Mouse (Mus musculus) midbrain, embryonic 13.5 days (tissue): ENCODE measurements around the gene Olfr92. TPM values are rescaled to one million over a fixed set of nuclear protein-coding genes. Genes with fewer than 3 reads are reported as not detected.
"Not testable (repeated sequence)": the region's sequence is repeated elsewhere in the genome, so short reads cannot be mapped to it uniquely, and the experiment has no call there.

Experiments used
- ATAC-seq: fragments of 200-750 bp; cut with Nextera tagmentation; 2 replicates; pipeline ENCODE4 v1.8.0; 2017; ENCODE audit warnings: mild to moderate bottlenecking, moderate TSS enrichment, moderate library complexity
- H3K27ac ChIP-seq: fragments of 300-500 bp; sonication (generic); 2 replicates; pipeline ENCODE4 v1.5.1; 2015; ENCODE audit warnings: inconsistent platforms, mild to moderate bottlenecking, moderate library complexity
- H3K27me3 ChIP-seq: fragments of 300-500 bp; sonication (generic); 2 replicates; pipeline ENCODE4 v1.6.1; 2015; ENCODE audit warnings: mild to moderate bottlenecking, inconsistent platforms
- H3K36me3 ChIP-seq: fragments of 300-500 bp; sonication (generic); 2 replicates; pipeline ENCODE4 v1.6.1; 2015; ENCODE audit warnings: mild to moderate bottlenecking, inconsistent platforms
- H3K4me1 ChIP-seq: fragments of 300-500 bp; sonication (generic); replicated peaks from 2 replicates; pipeline ENCODE4 v1.6.1; 2015; ENCODE audit warnings: inconsistent platforms
- H3K4me2 ChIP-seq: fragments of 300-500 bp; sonication (generic); replicated peaks from 2 replicates; pipeline ENCODE4 v1.6.1; 2015; ENCODE audit warnings: moderate library complexity, mild to moderate bottlenecking, inconsistent platforms
- H3K4me3 ChIP-seq: fragments of 300-500 bp; sonication (generic); replicated peaks from 2 replicates; pipeline ENCODE4 v1.5.1; 2015; ENCODE audit warnings: mild to moderate bottlenecking, inconsistent platforms
- H3K9ac ChIP-seq: fragments of 300-500 bp; sonication (generic); replicated peaks from 2 replicates; pipeline ENCODE4 v1.6.1; 2015; ENCODE audit warnings: mild to moderate bottlenecking, inconsistent platforms
- H3K9me3 ChIP-seq: fragments of 300-500 bp; sonication (generic); 2 replicates; pipeline ENCODE4 v1.6.1; 2016; ENCODE audit warnings: mild to moderate bottlenecking, inconsistent platforms
- WGBS: fragments of 180-500 bp; shearing (Covaris S2); methylation state at CpG from one replicate; pipeline ENCODE4 v1.1.7; 2015; 5-methylcytosine and 5-hydroxymethylcytosine counted together
- polyA plus RNA-seq: library from polyadenylated mRNA; unstranded; fragments of >200 nt; fragmentation: Nextera tagmentation; extraction: Ambion mirVana; gene quantifications from 2 replicates; pipeline ENCODE4 v1.2.1, GENCODE M21; 2015

The Olfr92 gene
- polyA plus RNA-seq = not detected in 2 replicates

DNA sequence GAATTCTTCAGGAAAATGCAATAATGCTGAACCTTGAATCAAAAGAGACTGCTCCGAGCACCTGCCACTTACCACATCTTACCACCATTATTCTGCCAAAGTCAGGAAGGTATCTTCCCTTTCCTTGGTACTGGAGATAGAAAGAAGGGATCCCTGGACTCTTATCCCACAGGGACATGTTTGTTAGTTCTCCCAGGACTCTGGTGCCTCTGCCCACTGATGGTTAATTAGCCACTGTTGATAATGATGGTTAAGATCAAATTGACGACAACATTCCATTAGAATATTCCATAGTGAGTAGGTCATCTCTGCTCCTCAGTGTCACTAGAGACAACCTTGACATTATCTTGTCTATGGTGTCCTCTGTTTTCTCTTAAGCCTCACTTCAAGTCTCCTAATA is at the start of gene Olfr92:
Gene Olfr92, minus strand, starts transcription at position 101 of the 400 bp plus-strand sequence.
- Histone ChIP-seq H3K9me3 (no peaks in the 10 kb centered on the region), H3K4me3 (no peak within 1 kb of the TSS), H3K4me2 (no peak within 1 kb of the TSS), H3K9ac (no peak within 1 kb of the TSS), H3K36me3 (no peaks in the 10 kb centered on the region), H3K27me3 (no peaks in the 10 kb centered on the region), H3K27ac (no peak within 1 kb of the TSS), H3K4me1 (no peaks in the 10 kb centered on the region)
- WGBS = 94% methylated on average over 2 of the region's 2 CpGs
- no peak for ATAC-seq

DNA sequence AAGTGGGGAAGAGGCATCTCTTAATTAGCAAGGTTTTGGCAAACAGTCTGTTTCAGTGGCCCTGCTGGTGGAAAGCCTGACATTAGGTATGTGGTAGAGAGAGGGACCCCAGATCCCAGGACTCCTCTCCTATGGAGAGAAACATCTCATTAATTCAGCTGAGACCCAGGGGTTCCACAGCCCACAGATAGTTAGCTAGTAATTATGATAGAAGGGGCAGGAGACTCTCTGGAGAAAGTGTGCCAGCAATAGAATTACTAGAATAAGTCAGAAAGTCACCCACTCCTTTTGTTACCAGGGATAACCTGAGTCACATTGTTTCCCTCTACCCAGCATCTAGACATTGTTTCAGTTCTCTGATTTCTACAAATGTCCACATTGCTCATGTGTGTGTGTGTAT is 41.5 kb upstream of the Olfr92 start, which contains the start of gene Olfr93:
Gene Olfr93, minus strand, starts transcription at position 101 of the 400 bp plus-strand sequence.
- Histone ChIP-seq H3K4me3 (no peak within 1 kb of the TSS), H3K36me3 (no peaks in the 10 kb centered on the region)

DNA sequence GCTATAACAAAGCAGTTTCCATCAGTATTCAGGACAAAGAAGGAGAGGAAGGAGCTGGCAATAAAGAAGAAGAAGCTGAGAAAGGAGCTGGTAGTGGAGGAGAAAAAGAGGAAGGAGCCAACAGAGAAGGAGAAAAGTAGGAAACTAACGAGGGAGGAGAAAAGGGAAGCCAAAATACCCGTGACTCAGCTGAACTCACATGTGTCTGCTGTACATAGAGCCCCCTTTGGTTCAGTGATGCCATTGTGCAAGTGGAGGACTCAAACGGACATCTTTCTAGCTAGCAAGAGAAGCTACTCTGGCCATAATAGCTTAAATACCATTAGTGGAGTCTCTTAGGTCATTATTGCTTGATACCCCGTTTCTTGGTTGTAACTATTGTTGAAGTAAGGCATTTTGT is 11.5 kb upstream of the Olfr92 start:
- not testable (repeated sequence) for H3K27me3 ChIP-seq, H3K36me3 ChIP-seq, H3K4me2 ChIP-seq, H3K4me3 ChIP-seq, H3K27ac ChIP-seq, ATAC-seq, H3K9ac ChIP-seq, H3K4me1 ChIP-seq, H3K9me3 ChIP-seq
- WGBS = 71% methylated on average over 4 of the region's 4 CpGs

More for the DNA sequence above, 41.5 kb upstream of the Olfr92 start, which contains the start of gene Olfr93:
- H3K9ac ChIP-seq = no peak within 1 kb of the TSS
- H3K27ac ChIP-seq = no peak within 1 kb of the TSS
- no peak for ATAC-seq
- no peaks in the 10 kb centered on the region for H3K4me1 ChIP-seq
- no peak within 1 kb of the TSS for H3K4me2 ChIP-seq
- no peaks in the 10 kb centered on the region for H3K9me3 ChIP-seq
- H3K27me3 ChIP-seq = no peaks in the 10 kb centered on the region

DNA sequence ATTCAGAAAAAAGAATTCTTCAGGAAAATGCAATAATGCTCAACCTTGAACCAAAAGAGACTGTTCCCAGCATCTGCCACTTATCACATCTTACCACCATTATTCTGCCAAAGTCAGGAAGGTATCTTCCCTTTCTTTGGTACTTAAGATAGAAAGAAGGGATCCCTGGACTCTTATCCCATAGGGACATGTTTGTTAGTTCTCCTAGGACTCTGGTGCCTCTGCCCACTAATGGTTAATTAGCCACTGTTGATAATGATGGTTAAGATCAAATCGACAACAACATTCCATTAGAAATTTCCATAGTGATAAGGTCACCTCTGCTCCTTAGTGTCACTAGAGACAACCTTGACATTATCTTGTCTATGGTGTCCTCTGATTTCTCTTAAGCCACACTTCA is 21.7 kb downstream of the Olfr92 start, which contains the start of gene Olfr91:
Gene Olfr91, minus strand, starts transcription at position 101 of the 400 bp plus-strand sequence.
- Histone ChIP-seq H3K4me1 (no peaks in the 10 kb centered on the region), H3K9ac (no peak within 1 kb of the TSS), H3K9me3 (no peaks in the 10 kb centered on the region), H3K4me2 (no peak within 1 kb of the TSS), H3K36me3 (no peaks in the 10 kb centered on the region), H3K27me3 (no peaks in the 10 kb centered on the region), H3K4me3 (no peak within 1 kb of the TSS), H3K27ac (no peak within 1 kb of the TSS)
- WGBS = 93% methylated on average over 1 of the region's 1 CpGs
- ATAC-seq = no peak

DNA sequence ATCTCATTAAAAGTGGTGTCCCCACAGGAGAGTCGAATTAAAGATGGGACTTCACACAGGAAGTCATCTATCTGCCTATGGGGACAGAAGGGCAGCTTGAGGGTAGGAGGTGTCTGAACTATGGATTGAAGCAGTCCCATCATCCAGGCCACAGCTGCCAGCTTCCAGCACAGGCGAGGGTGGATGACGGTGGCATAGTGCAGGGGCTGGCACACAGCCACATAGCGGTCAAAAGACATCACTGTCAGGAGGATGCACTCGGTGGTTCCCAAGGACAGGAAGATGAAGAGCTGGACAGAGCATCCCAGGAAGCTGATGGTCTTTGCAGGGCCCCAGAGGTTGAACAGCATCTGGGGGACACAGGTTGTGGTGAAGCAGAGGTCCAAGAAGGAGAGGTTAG is 26.6 kb downstream of the Olfr92 start:
- no peaks in the 10 kb centered on the region for H3K9me3 ChIP-seq
- H3K27ac ChIP-seq = no peak overlapping the region
- no peaks in the 10 kb centered on the region for H3K36me3 ChIP-seq
- no peak for ATAC-seq
- H3K9ac ChIP-seq = no peak overlapping the region
- H3K4me1 ChIP-seq = no peaks in the 10 kb centered on the region
- H3K4me3 ChIP-seq = no peak overlapping the region
- H3K4me2 ChIP-seq = no peak overlapping the region
- H3K27me3 ChIP-seq = no peaks in the 10 kb centered on the region
- 77% methylated on average over 5 of the region's 5 CpGs for WGBS

DNA sequence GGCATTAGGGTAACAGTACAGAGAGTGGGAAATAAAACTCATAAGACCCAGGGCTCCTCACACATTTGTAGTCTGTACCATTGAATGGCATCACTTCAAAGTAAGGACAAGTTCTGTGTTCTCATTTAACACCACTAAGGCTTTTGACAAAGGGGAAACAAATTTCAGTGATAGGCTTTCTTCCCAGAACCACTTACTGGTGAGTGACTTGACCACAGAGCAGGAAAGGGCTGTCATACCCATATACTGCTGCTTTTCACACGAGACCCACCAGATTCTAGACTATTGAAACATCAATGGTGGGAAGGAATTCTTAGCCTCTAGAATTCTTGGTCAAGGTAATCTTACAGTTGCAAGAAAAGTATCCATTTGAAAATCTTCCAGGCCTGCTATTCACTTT is 27.7 kb downstream of the Olfr92 start:
- WGBS = 85% methylated on average over 1 of the region's 1 CpGs
- ATAC-seq = no peak

DNA sequence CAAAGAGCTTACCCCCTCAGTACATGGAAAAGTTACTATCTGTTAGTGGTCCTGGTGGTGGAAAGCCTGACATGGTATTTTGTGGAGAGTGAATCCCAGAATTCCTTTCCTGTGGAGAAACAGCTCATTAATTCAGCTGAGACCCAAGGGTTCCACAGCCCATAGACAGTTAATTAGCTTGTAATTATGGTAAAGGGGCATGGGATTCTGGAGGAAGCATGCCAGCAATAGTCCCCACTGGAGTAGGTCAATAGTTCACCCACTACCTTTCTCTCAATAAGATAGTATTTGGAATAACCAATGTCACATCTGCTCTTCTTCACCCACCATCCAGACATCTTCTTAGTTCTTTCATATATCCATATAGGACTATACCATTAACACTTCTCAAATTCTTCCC is 31.5 kb downstream of the Olfr92 start, which contains the start of gene Olfr90:
Gene Olfr90, minus strand, starts transcription at position 101 of the 400 bp plus-strand sequence.
- Histone ChIP-seq H3K36me3 (no peaks in the 10 kb centered on the region), H3K27me3 (no peaks in the 10 kb centered on the region), H3K4me3 (no peak within 1 kb of the TSS), H3K4me1 (no peaks in the 10 kb centered on the region), H3K9ac (no peak within 1 kb of the TSS), H3K27ac (no peak within 1 kb of the TSS), H3K9me3 (no peaks in the 10 kb centered on the region), H3K4me2 (no peak within 1 kb of the TSS)
- ATAC-seq = no peak

More for the DNA sequence above, 27.7 kb downstream of the Olfr92 start:
- Histone ChIP-seq H3K9me3 (no peaks in the 10 kb centered on the region), H3K36me3 (no peaks in the 10 kb centered on the region), H3K4me1 (no peaks in the 10 kb centered on the region), H3K27ac (no peak overlapping the region), H3K9ac (no peak overlapping the region), H3K4me3 (no peak overlapping the region), H3K27me3 (no peaks in the 10 kb centered on the region), H3K4me2 (no peak overlapping the region)

DNA sequence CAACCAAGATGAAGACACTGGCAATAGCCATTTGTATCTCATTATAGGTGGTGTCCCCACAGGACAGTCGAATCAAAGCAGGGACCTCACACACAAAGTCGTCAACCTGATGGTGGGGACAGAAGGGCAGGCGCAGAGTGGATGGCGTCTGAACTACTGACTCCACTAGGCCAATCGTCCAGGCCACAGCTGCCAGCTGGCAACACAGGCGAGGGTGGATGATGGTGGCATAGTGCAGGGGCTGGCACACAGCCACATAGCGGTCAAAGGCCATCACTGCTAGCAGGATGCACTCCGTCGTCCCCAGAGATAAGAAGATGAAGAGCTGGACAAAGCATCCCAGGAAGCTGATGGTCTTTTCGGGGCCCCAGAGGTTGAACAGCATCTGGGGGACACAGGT is 34.3 kb downstream of the Olfr92 start:
- no peak overlapping the region for H3K4me2 ChIP-seq
- H3K9me3 ChIP-seq = no peaks in the 10 kb centered on the region
- no peaks in the 10 kb centered on the region for H3K36me3 ChIP-seq
- 0 out of 2 replicates have a peak, but pooled peaks have one; percentile 22 for ATAC-seq
- H3K27me3 ChIP-seq = no peaks in the 10 kb centered on the region
- H3K4me3 ChIP-seq = no peak overlapping the region
- no peaks in the 10 kb centered on the region for H3K4me1 ChIP-seq
- no peak overlapping the region for H3K27ac ChIP-seq
- H3K9ac ChIP-seq = no peak overlapping the region
- WGBS = 83% methylated on average over 10 of the region's 10 CpGs

DNA sequence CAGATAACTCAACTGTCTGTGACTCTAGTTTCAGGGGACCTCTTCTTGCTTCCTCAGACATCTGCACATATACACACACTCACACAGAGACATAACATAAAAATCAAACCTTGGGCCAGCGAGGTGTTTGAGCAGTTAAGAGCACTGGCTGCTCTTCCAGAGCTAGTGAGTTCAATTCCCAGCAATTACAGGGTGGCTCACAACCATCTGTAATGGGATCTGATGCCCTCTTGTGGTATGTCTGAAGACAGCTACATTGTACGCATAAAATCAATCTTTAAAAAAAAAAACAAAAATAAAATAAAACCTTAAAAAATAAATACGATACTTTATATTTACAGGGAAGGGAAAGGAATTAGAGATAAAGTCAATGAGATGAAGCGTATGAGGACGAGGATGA is 35.3 kb downstream of the Olfr92 start:
- no peak for ATAC-seq

DNA sequence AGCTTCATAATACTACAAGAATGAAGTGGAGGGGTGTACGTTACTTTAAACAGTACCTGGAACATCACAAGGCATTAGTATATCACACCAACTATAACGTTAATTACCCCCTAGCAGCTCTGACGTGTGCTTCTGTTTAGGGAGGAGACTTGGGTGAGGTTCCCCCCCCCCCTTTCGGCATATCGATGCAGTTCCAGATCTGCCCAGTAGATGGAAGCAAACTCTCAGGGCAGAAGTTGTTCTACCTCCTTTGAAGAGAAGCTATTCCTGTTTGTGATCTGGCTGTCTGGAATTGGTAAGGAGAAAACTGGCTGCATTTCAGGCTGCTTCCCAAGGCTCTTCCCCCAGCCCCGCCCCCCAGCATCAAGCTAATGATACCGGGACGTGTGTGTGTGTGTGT is 36.6 kb downstream of the Olfr92 start:
- Histone ChIP-seq H3K4me3 (no peak overlapping the region), H3K9me3 (no peaks in the 10 kb centered on the region), H3K27me3 (no peaks in the 10 kb centered on the region), H3K36me3 (no peaks in the 10 kb centered on the region), H3K27ac (no peak overlapping the region), H3K4me1 (peaks cover 22% of the 10 kb centered on the region), H3K9ac (no peak overlapping the region), H3K4me2 (no peak overlapping the region)
- ATAC-seq = peak; percentile 51
- 5% methylated on average over 7 of the region's 8 CpGs for WGBS

More for the DNA sequence above, 35.3 kb downstream of the Olfr92 start:
- Histone ChIP-seq H3K9me3 (no peaks in the 10 kb centered on the region), H3K4me1 (peaks cover 9% of the 10 kb centered on the region), H3K36me3 (no peaks in the 10 kb centered on the region), H3K27me3 (no peaks in the 10 kb centered on the region), H3K27ac (no peak overlapping the region), H3K4me2 (no peak overlapping the region), H3K9ac (no peak overlapping the region), H3K4me3 (no peak overlapping the region)
- WGBS = 66% methylated on average over 5 of the region's 5 CpGs

DNA sequence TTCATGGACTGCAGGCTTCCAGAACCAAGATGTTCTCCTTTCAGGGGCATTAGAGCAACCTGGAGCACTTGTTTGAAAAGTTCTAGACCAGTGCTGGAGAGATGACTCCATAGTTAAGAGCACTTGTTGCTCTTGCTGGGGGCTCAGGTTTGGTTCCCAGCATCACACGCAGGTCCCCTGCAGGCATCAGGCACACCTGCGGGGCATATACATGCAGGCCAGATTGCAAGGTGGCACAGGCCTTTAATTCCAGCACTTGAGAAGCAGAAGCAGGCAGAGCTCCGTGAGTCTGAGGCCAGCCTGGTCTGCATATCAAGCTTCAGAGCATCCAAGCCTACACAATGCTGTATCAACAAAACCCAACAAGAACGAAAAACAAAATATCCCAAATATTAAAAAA is 38.2 kb downstream of the Olfr92 start:
- ATAC-seq = no peak

DNA sequence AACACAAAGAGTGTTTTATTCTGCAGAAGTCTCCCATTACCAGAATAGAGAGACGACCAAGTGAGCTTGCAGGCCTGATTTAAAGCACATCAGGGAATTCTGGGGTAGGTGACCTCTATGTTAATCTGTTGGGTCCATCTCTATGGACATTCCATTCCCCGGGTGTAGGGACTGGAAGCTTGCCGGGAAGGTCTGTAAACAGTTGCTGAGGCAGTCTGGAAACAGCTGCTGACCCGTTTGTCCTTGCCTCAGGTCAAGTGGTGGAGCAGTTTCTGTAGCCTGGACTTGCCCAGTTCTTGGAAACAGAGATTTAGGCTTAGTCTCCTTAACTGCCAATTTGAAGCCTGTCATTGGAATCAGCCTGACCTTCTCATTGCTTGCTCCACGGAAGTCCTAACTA is 39.8 kb downstream of the Olfr92 start:
- Histone ChIP-seq H3K9me3 (no peaks in the 10 kb centered on the region), H3K4me3 (no peak overlapping the region), H3K4me1 (peaks cover 25% of the 10 kb centered on the region), H3K9ac (no peak overlapping the region), H3K36me3 (peaks cover 19% of the 10 kb centered on the region), H3K27ac (no peak overlapping the region), H3K27me3 (0 out of 2 replicates have a peak, but pooled peaks cover 4% of the 10 kb centered on the region), H3K4me2 (no peak overlapping the region)
- WGBS = 25% methylated on average over 5 of the region's 5 CpGs
- no peak for ATAC-seq

More for the DNA sequence above, 38.2 kb downstream of the Olfr92 start:
- peaks cover 25% of the 10 kb centered on the region for H3K4me1 ChIP-seq
- no peak overlapping the region for H3K27ac ChIP-seq
- no peaks in the 10 kb centered on the region for H3K27me3 ChIP-seq
- H3K4me3 ChIP-seq = no peak overlapping the region
- peaks cover 3% of the 10 kb centered on the region for H3K36me3 ChIP-seq
- no peak overlapping the region for H3K4me2 ChIP-seq
- WGBS = 93% methylated on average over 4 of the region's 4 CpGs
- H3K9ac ChIP-seq = no peak overlapping the region
- no peaks in the 10 kb centered on the region for H3K9me3 ChIP-seq

DNA sequence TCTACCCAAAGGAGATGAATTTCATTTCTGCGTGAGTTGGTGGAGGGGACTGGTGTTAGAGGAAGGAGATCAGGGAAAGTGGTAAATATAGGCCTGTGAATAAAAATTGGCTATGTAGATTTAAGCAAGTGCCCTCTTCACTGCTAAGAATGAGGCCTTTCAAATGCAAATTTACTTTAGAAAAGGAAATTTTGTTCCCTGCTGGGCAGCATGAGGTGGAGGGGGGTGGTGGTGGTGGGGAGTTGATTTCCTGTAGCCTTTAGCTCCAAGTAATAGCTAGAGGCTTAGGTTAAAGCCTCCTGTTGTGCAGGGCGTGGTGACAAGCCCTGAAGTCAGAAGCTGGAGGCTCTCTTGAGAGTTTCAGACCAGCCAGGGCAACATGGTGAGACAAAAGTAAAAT is 40.9 kb downstream of the Olfr92 start:
- H3K4me3 ChIP-seq = no peak overlapping the region
- H3K36me3 ChIP-seq = peaks cover 30% of the 10 kb centered on the region
- peak overlapping the region; percentile 16; the same call in 1 of the 2 replicates for H3K9ac ChIP-seq
- H3K27me3 ChIP-seq = 0 out of 2 replicates have a peak, but pooled peaks cover 4% of the 10 kb centered on the region
- WGBS = 4% methylated on average over 2 of the region's 2 CpGs
- H3K4me2 ChIP-seq = peak overlapping the region; percentile 33
- H3K9me3 ChIP-seq = no peaks in the 10 kb centered on the region
- H3K27ac ChIP-seq = peak overlapping the region; percentile 49; the same call in 1 of the 2 replicates
- H3K4me1 ChIP-seq = peaks cover 25% of the 10 kb centered on the region
- peak; percentile 59 for ATAC-seq
